In genomic region chr1:162108726-162109436, GRCm38 (mm10) we compare ENCODE assay signal across 12 mouse cellular contexts.
DNase-seq lines count a peak whose midpoint lies in the region; ATAC-seq lines count a peak whose summit lies in the region.
"Had no signal": no experiment of that assay in that cellular context is flagged by ENCODE, and none has a peak within 500 bp of the region (broad histone marks: within the 10 kb centered on the region; RNA-seq: fewer than 3 reads in every experiment).

No protein-coding gene starts in this region.

- H3K4me3 ChIP-seq in heart, embryonic 13.5 days: no peak overlapping the region
- no peak overlapping the region for H3K4me3 ChIP-seq in embryonic facial prominence, embryonic 13.5 days
- H3K4me3 ChIP-seq in limb, embryonic 10.5 days: no peak overlapping the region
- no peak overlapping the region for H3K4me3 ChIP-seq in neural tube, embryonic 14.5 days (ENCODE audit: low read depth, low read length)
- H3K4me3 ChIP-seq: erythroblast, embryonic 14.5 days had no signal

- H3K9ac ChIP-seq in heart, embryonic 13.5 days: no peak overlapping the region
- H3K9ac ChIP-seq in embryonic facial prominence, embryonic 13.5 days: no peak overlapping the region
- H3K9ac ChIP-seq in neural tube, embryonic 14.5 days (replicated peaks; ENCODE audit: low read depth, low read length): no peak overlapping the region

- H3K27ac ChIP-seq in heart, embryonic 13.5 days (replicated peaks): peak overlapping the region; percentile 28; the same call in 1 of the 2 replicates
- H3K27ac ChIP-seq in embryonic facial prominence, embryonic 13.5 days: peak overlapping the region; percentile 87
- peak overlapping the region; percentile 80 for H3K27ac ChIP-seq in limb, embryonic 10.5 days
- H3K27ac ChIP-seq in neural tube, embryonic 14.5 days (ENCODE audit: low read depth, low read length): no peak overlapping the region
- H3K27ac ChIP-seq: kidney, postnatal 0 days had no signal

- no peak overlapping the region for H3K4me2 ChIP-seq in heart, embryonic 13.5 days
- H3K4me2 ChIP-seq in embryonic facial prominence, embryonic 13.5 days: no peak overlapping the region; the same call in 1 of the 2 replicates
- H3K4me2 ChIP-seq in neural tube, embryonic 14.5 days (ENCODE audit: low read depth, low read length): peak overlapping the region; percentile 8; the same call in 1 of the 2 replicates
- H3K4me2 ChIP-seq: heart, embryonic 11.5 days had no signal

- H3K9me3 ChIP-seq in heart, embryonic 13.5 days: no peaks in the 10 kb centered on the region
- H3K9me3 ChIP-seq in embryonic facial prominence, embryonic 13.5 days: no peaks in the 10 kb centered on the region
- no peaks in the 10 kb centered on the region for H3K9me3 ChIP-seq in limb, embryonic 10.5 days (replicated peaks)
- no peaks in the 10 kb centered on the region for H3K9me3 ChIP-seq in neural tube, embryonic 14.5 days (ENCODE audit: control insufficient read depth, low read length)

- H3K4me1 ChIP-seq in heart, embryonic 13.5 days: peaks cover 7% of the 10 kb centered on the region; the same call in 1 of the 2 replicates
- peaks cover 30% of the 10 kb centered on the region for H3K4me1 ChIP-seq in embryonic facial prominence, embryonic 13.5 days
- H3K4me1 ChIP-seq in limb, embryonic 10.5 days: peaks cover 29% of the 10 kb centered on the region
- peaks cover 6% of the 10 kb centered on the region; the same call in 1 of the 2 replicates for H3K4me1 ChIP-seq in neural tube, embryonic 14.5 days (ENCODE audit: control insufficient read depth, insufficient read depth, low read length)

- H3K27me3 ChIP-seq in heart, embryonic 13.5 days (replicated peaks): no peaks in the 10 kb centered on the region
- H3K27me3 ChIP-seq in embryonic facial prominence, embryonic 13.5 days: no peaks in the 10 kb centered on the region
- H3K27me3 ChIP-seq in limb, embryonic 10.5 days (ENCODE audit: low read depth, poor library complexity, severe bottlenecking): no peaks in the 10 kb centered on the region
- no peaks in the 10 kb centered on the region for H3K27me3 ChIP-seq in neural tube, embryonic 14.5 days (ENCODE audit: control insufficient read depth, insufficient read depth, low read length)

- WGBS in heart, embryonic 13.5 days: 61% methylated on average over 6 of the region's 6 CpGs
- WGBS in embryonic facial prominence, embryonic 13.5 days: 45% methylated on average over 6 of the region's 6 CpGs
- WGBS in limb, embryonic 10.5 days: 79% methylated on average over 6 of the region's 6 CpGs
- WGBS in neural tube, embryonic 14.5 days: 34% methylated on average over 6 of the region's 6 CpGs

- no peak for DNase-seq in heart, postnatal 25 days (ENCODE audit: low spot score)
- DNase-seq in limb, embryonic 10.5 days (ENCODE audit: low spot score): no peak
- no peak for DNase-seq in adrenal gland, postnatal 10 days
- DNase-seq in ovary, postnatal 14 days (ENCODE audit: low spot score): no peak
- DNase-seq: thymus, adult 2 months had no signal

- intact Hi-C loops in heart, postnatal 25 days (cut with DNase I): no loop called here

- no peaks in the 10 kb centered on the region for H3K36me3 ChIP-seq in heart, embryonic 13.5 days
- H3K36me3 ChIP-seq in embryonic facial prominence, embryonic 13.5 days: no peaks in the 10 kb centered on the region
- H3K36me3 ChIP-seq in limb, embryonic 10.5 days: no peaks in the 10 kb centered on the region
- no peaks in the 10 kb centered on the region for H3K36me3 ChIP-seq in neural tube, embryonic 14.5 days (ENCODE audit: control insufficient read depth, insufficient read depth, low read length)

- no peak for ATAC-seq in heart, embryonic 13.5 days (ENCODE audit: extremely low read depth, insufficient number of reproducible peaks, low FRiP score, low TSS enrichment)
- no peak for ATAC-seq in embryonic facial prominence, embryonic 13.5 days (ENCODE audit: insufficient number of reproducible peaks, insufficient read depth, low FRiP score, low TSS enrichment, low read depth)
- ATAC-seq in neural tube, embryonic 14.5 days (ENCODE audit: low read depth): peak; percentile 71
- no peak for ATAC-seq in inflammation-experienced regulatory T-cells, adult 6 months
